Comparison of ENCODE assay signal across 9 mouse cellular contexts in the genomic region with DNA sequence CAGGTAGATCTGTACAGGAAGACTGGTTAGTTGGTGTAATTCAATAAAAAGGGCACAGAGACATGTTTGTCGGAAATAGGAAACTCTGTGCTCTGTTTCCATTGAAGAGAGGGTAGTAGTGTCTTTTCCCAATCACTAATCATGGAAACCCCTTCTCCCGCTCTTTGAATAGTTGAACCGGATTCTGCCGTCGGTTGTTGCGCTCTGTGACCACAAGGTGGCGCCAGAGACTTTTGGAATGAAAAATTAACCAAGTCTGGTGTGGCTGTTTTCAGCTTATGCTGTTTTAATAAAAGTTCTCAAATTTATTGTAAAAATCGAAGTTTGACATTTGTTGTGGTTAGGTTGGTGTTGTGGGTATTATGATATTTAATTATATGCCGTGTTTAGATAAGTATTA. TPM values are rescaled to one million over a fixed set of nuclear protein-coding genes. Genes with fewer than 3 reads are reported as not detected.
DNase-seq lines count a peak whose midpoint lies in the region; ATAC-seq and TF ChIP-seq lines count a peak whose summit lies in the region.
"Had no signal": no experiment of that assay in that cellular context is flagged by ENCODE, and none has a peak within 500 bp of the region (broad histone marks: within the 10 kb centered on the region; RNA-seq: fewer than 3 reads in every experiment).

No protein-coding gene starts in this region.

- 1% methylated on average over 9 of the region's 9 CpGs for WGBS in forebrain, embryonic 11.5 days
- WGBS in liver, embryonic 14.5 days (ENCODE audit: insufficient replicate concordance): 2% methylated on average over 9 of the region's 9 CpGs

- no peak; the same call in 1 of the 2 replicates for ATAC-seq in forebrain, embryonic 11.5 days (replicated peaks; ENCODE audit: low FRiP score)
- ATAC-seq in liver, embryonic 14.5 days (ENCODE audit: insufficient read depth): no peak

- H3K9ac ChIP-seq in forebrain, embryonic 11.5 days (ENCODE audit: low read length): no peak overlapping the region
- H3K9ac ChIP-seq in liver, embryonic 14.5 days (replicated peaks): no peak overlapping the region
- H3K9ac ChIP-seq: neural tube, embryonic 12.5 days had no signal

- no peaks in the 10 kb centered on the region for H3K9me3 ChIP-seq in forebrain, embryonic 11.5 days (ENCODE audit: control insufficient read depth, low read length)
- no peaks in the 10 kb centered on the region for H3K9me3 ChIP-seq in liver, embryonic 14.5 days (ENCODE audit: control insufficient read depth, low read length)
- H3K9me3 ChIP-seq: neural tube, embryonic 12.5 days had no signal

- TF ChIP-seq POLR2A in bone marrow macrophage, adult 2 months (IDR thresholded peaks at IDR 0.05; ENCODE audit: borderline replicate concordance, low read depth, low read length): no peak

- no peaks in the 10 kb centered on the region for H3K4me1 ChIP-seq in bone marrow macrophage, adult 2 months (ENCODE audit: control insufficient read depth, insufficient read depth, low read length)
- no peaks in the 10 kb centered on the region for H3K4me1 ChIP-seq in forebrain, embryonic 11.5 days (replicated peaks; ENCODE audit: control insufficient read depth, insufficient read depth, low read length)
- no peaks in the 10 kb centered on the region for H3K4me1 ChIP-seq in liver, embryonic 14.5 days (replicated peaks; ENCODE audit: control insufficient read depth in 2 of 2, insufficient read depth in 2 of 2, low read length in 1 of 2)
- H3K4me1 ChIP-seq: neural tube, embryonic 12.5 days had no signal

- peak; percentile 95 for TF ChIP-seq CTCF in bone marrow macrophage, adult 2 months (IDR thresholded peaks at IDR 0.05; ENCODE audit: low read depth, low read length)
- TF ChIP-seq CTCF in liver, embryonic 14.5 days (IDR thresholded peaks at IDR 0.05; ENCODE audit: low read depth): peak; percentile 80

- no peaks in the 10 kb centered on the region for H3K36me3 ChIP-seq in forebrain, embryonic 11.5 days (ENCODE audit: control insufficient read depth, insufficient read depth, low read length)
- H3K36me3 ChIP-seq in liver, embryonic 14.5 days (replicated peaks; ENCODE audit: control insufficient read depth, insufficient read depth, low read depth): no peaks in the 10 kb centered on the region
- H3K36me3 ChIP-seq: neural tube, embryonic 12.5 days had no signal

- H3K4me3 ChIP-seq in bone marrow macrophage, adult 2 months (ENCODE audit: insufficient read depth, low read length): no peak overlapping the region
- no peak overlapping the region for H3K4me3 ChIP-seq in forebrain, embryonic 11.5 days (ENCODE audit: low read depth, low read length)
- H3K4me3 ChIP-seq in liver, embryonic 14.5 days (ENCODE audit: insufficient read depth in 1 of 2, low read depth in 2 of 2, low read length in 2 of 2): no peak overlapping the region
- H3K4me3 ChIP-seq: neural tube, embryonic 12.5 days had no signal

- H3K27ac ChIP-seq in bone marrow macrophage, adult 2 months (ENCODE audit: insufficient read depth, low read depth, low read length): no peak overlapping the region
- H3K27ac ChIP-seq in forebrain, embryonic 11.5 days (ENCODE audit: low read depth, low read length): no peak overlapping the region
- H3K27ac ChIP-seq in liver, embryonic 14.5 days: no peak overlapping the region
- H3K27ac ChIP-seq: neural tube, embryonic 12.5 days had no signal

- no peak for TF ChIP-seq EP300 in liver, embryonic 14.5 days (IDR thresholded peaks at IDR 0.05; ENCODE audit: low read depth)

- no peak overlapping the region for H3K4me2 ChIP-seq in forebrain, embryonic 11.5 days (ENCODE audit: low read depth, low read length, severe bottlenecking)
- no peak overlapping the region for H3K4me2 ChIP-seq in liver, embryonic 14.5 days (ENCODE audit: low read depth)
- H3K4me2 ChIP-seq: neural tube, embryonic 12.5 days had no signal

- DNase-seq in urinary bladder, adult 18-20 months (ENCODE audit: low spot score in 2 of 2): peak; percentile 8 to 49
- no peak for DNase-seq in urinary bladder, postnatal 10 days (ENCODE audit: low spot score)
- peak; percentile 78 for DNase-seq in forebrain, embryonic 11.5 days (ENCODE audit: low spot score)
- peak; percentile 73 for DNase-seq in kidney, postnatal 10 days
- no peak for DNase-seq in liver, embryonic 14.5 days (ENCODE audit: low read depth in 3 of 3, low spot score in 3 of 3)
- DNase-seq in retina, embryonic 14.5 days (ENCODE audit: low spot score): peak; percentile 84
- DNase-seq in Muller cell, postnatal 12 days (ENCODE audit: inconsistent ontology term): no peak

- no peaks in the 10 kb centered on the region for H3K27me3 ChIP-seq in forebrain, embryonic 11.5 days (ENCODE audit: control insufficient read depth, insufficient read depth, low read length)
- no peaks in the 10 kb centered on the region for H3K27me3 ChIP-seq in liver, embryonic 14.5 days (ENCODE audit: control insufficient read depth, insufficient read depth, low read length)
- H3K27me3 ChIP-seq: neural tube, embryonic 12.5 days had no signal

RNA-seq across cellular contexts. Expression of gene Steap1, which starts 5.9 kb away (rescaled TPM):
- not detected in 2 replicates for polyA plus RNA-seq in bone marrow macrophage, adult 2 months (2012; ENCODE audit: insufficient read depth, insufficient read length, missing spikeins)
- polyA plus RNA-seq in forebrain, embryonic 11.5 days (2014; fragmentation: Nextera tagmentation; extraction: Ambion mirVana): 4.5 and 4.8 TPM in 2 replicates
- polyA plus RNA-seq in liver, embryonic 14.5 days (2012; rRNA removed): 2.1 TPM in 2 replicates
- polyA plus RNA-seq in liver, embryonic 14.5 days (2014; fragmentation: Nextera tagmentation; extraction: Ambion mirVana): 4.9 and 5.7 TPM in 2 replicates

Comparison
In these comparisons a context has a peak if more than half of its experiments do, and no peak if none do; other contexts are left out.
1. DNase-seq: peak in urinary bladder, adult 18-20 months (2 of 2), forebrain, embryonic 11.5 days (single experiment), kidney, postnatal 10 days (single experiment) and retina, embryonic 14.5 days (single experiment); none in urinary bladder, postnatal 10 days (single experiment), liver, embryonic 14.5 days (0 of 3) and Muller cell, postnatal 12 days (single experiment).